Mouse (Mus musculus) spleen, adult 2 months (tissue): ENCODE measurements around the gene Ush2a.

Experiments
- CTCF ChIP-seq: fragments of 200-500 bp; IDR thresholded peaks from 2 replicates; pipeline ENCODE4 v1.5.1; 2011; ENCODE audit warnings: mild to moderate bottlenecking, inconsistent platforms; ENCODE audit not compliant: insufficient read depth, insufficient read length, insufficient replicate concordance; ENCODE audit errors: extremely low read depth
- POLR2A ChIP-seq: fragments of 200-500 bp; IDR thresholded peaks from 2 replicates; pipeline ENCODE4 v1.6.1; 2011; ENCODE audit warnings: low read depth, low read length, inconsistent platforms

GRCm38 (mm10) chr1:188678189-188678588, 416.4 kb downstream of the Ush2a start:
- TF ChIP-seq CTCF (no peak), POLR2A (no peak)
